Mouse (Mus musculus): ENCODE results near the gene St3gal3.

Gene St3gal3

DNA sequence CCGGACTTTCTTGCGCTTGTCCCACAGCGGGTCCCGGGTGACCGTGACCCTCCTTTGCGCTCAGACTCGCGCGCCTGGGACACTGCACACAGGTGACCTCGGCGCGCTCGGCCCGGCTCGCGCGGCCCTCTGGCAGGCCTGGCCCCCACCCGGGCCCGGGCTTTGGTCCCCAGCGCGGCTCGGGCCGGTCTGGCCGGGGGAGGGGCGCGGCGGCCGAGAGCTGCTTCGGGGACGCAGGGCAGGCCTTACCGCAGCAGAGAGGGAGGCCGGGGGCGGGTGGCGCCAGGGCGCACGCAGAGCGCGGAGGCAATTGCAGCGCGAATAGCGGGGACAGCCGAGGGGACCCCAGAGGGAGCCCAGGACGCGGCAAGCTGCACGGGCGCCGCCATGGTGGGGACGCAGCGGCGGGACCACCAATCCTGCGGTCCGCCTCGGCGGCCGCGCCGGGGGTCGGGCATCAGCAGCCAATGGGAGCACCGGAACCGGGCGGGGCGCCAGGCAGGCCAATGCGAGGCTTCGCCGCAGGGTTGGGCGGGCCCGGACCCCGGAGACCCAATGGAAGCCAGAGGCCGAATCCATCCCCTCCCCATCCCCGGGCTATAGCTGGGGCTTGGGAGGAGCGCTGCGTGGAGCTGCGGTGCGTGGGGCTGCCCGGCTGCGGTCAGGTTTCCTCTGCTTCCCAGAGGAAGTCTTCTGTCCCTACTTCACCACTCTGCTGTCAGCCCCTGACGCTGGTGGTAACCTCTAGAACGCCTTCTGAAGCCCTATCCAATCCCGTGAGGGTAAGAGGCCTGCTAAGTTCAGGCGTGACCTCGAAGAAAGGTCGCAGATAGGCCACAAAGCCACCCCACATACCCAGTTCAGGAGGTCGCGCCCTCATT, at the start of gene St3gal3:
Gene St3gal3, minus strand, starts transcription at position 430 of the 881 bp plus-strand sequence.
- ChIA-PET POLR2A (interaction anchor here (0.6 to 7.0 kb wide), 30 partner anchors 8 to 1929 kb away, joined by 3 to 69 read pairs (median 4); partner anchors contain the start of genes Kdm4a (in 3 of the 4) and Atp6v0b (in 1 of the 4)), CTCF (interaction anchor here (0.6 to 1.3 kb wide), 7 partner anchors 45 to 1265 kb away, joined by 3 to 5 read pairs (median 3); partner anchors contain the start of gene Kdm4a (in 1 of the 4))

DNA sequence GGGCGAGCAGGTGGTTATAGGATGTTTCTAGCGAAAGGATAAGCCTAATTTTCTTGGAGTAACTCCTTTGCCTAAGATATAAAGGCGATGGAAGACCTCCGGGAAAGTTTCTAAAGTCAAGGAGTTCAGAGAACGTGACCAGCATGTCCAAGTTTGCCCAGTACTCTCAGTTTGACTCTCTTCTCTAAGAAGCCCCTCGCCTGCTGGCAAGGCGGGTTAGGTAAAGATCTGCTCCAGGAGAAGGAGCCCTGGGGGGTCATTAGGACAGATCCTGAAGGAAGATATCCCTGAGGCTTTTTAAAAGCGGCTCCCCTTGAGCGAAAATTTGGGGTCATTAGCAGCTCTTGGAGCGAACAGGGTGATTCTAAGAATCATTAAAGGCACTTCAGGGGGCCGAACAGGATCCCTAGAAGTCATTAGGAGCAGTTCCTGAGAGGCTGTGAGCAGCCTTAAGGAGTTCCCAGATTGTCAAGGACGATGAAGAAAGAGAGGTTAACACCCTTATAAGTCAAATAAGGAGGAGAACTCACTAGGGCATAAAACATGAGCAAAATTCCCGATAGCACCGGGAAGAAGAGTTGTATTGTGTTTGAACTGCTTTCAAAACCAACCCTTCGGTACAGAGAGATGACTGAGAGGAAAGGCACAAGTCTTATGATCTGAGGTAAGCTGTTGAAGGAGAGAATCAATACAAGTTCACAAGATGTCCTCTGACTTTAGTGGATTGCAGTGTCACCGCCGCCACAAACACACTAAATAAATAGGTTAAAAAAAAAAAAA, 45.8 kb upstream of the St3gal3 start:
- ChIA-PET CTCF (interaction anchor here (0.6 to 1.8 kb wide), 23 partner anchors 8 to 910 kb away, joined by 3 to 6 read pairs (median 3); partner anchors contain the start of gene St3gal3 (in 1 of the 4)), POLR2A (interaction anchor here (0.6 to 4.5 kb wide), 161 partner anchors 8 to 1807 kb away, joined by 3 to 69 read pairs (median 5); partner anchors contain the start of genes Ptprf (in 3 of the 4), St3gal3 (in 3 of the 4), Elovl1 (in 2 of the 4) and AU022252 (in 1 of the 4))

DNA sequence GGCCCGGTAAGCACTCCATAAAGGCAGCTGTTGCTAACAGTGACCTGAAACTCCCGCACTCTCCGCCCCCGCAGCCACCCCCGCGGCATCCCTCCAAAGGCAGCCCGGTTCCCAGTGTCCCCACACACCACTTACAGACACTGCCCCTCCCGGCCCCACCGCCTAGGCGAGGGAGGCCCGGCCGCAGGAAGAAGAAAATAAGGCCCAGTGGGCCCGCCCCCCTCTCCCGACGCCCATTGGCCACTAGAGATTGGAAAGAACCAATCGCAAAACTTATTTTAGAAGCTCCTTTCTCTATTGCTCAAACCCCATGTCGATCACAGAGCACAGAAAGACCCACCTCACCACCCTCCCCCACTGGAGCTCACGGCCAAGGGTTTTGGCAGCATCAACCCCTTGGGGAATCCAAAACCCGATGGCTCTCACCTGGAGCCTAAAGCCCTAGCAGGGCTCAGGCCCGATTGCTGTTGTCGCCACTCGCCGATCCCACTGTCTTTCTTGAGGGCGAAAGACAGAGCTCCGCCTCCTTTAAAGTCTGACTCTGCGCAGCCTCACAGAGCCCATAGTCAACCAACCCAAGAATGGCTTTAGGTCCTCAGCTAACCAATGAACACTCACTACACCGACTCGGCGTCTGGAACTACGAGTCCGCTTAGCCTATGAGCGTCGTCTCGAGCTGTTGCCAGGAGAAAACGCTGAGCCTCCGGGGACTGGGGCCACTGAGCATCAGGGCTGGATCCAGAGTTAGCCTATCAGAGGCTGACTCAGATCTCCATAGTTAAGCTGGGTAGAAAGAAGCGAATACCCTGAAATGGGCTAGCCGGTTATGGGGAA, 45.0 kb upstream of the St3gal3 start, which contains the start of gene Kdm4a:
Gene Kdm4a, minus strand, starts transcription at position 577 of the 834 bp plus-strand sequence.
- POLR2A ChIA-PET = interaction anchor here (0.5 to 4.5 kb wide), 192 partner anchors 8 to 1808 kb away, joined by 3 to 69 read pairs (median 4); partner anchors contain the start of genes Ptprf (in 4 of the 4), St3gal3 (in 3 of the 4), Elovl1 (in 2 of the 4) and Slc2a1 (in 2 of the 4)
- CTCF ChIA-PET = interaction anchor here in 3 of 4 experiments (0.7 to 1.8 kb wide), 20 partner anchors 11 to 950 kb away, joined by 3 to 7 read pairs (median 4); partner anchors contain the start of gene St3gal3 (in 1 of the 3)

DNA sequence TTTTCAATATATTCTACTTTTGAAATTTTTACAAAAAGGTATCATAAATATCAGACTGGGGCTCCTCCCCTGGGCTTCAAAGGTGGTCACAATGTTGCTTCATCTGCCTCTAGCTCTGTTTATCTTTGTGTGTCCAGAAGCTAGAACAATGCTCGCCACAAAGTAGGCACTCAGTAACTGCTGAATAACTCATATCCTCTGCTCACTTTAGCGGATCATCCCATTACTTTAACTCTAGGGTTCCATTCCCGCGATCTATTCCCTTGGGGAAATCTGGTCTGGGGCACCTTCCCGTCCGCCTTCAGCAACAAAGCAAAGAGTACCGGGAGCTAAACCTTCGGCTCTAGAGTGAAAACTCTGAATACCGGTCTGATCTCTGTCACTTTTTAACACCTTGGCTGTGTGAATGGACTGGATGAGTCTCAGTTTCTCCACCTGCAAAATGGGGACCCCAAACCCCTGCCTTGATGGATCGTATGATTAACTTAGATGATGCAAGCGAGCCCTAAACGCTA, 44.3 kb upstream of the St3gal3 start:
- CTCF ChIA-PET = interaction anchor here in 3 of 4 experiments (0.9 to 1.8 kb wide), 13 partner anchors 12 to 949 kb away, joined by 3 to 7 read pairs (median 5); partner anchors contain the start of gene St3gal3 (in 1 of the 3)
- POLR2A ChIA-PET = interaction anchor here (0.5 to 4.5 kb wide), 121 partner anchors 9 to 1115 kb away, joined by 3 to 69 read pairs (median 6); partner anchors contain the start of genes St3gal3 (in 3 of the 4), Ptprf (in 2 of the 4), Atp6v0b (in 1 of the 4) and Cdc20 (in 1 of the 4)

DNA sequence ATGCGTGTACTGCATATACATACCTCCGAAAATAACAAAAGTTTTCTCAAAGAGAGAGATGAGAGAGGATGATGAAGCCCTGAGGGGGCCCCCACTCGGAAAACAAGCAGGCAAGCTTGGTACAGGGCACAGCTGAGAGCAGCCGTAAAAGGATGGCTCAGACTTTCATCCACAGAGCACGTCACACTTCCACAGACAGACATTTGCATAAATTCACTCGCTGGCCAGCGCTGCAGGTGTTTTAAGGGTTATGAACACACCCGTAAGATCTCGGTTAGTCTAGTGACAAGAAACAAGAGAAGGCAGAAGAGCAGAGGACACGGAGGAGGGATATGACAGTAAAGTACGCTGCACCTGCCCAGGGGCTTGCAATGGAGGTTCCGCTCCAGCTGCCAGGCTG, 37.7 kb upstream of the St3gal3 start:
- POLR2A ChIA-PET = interaction anchor here in 1 of 4 experiments (0.8 kb wide), 1 partner anchor 8 kb away, joined by 4 read pairs; the partner anchor contains the start of gene Kdm4a
- CTCF ChIA-PET = interaction anchor here in 1 of 4 experiments (0.6 kb wide), 1 partner anchor 8 kb away, joined by 3 read pairs; no protein-coding TSS in a partner anchor

DNA sequence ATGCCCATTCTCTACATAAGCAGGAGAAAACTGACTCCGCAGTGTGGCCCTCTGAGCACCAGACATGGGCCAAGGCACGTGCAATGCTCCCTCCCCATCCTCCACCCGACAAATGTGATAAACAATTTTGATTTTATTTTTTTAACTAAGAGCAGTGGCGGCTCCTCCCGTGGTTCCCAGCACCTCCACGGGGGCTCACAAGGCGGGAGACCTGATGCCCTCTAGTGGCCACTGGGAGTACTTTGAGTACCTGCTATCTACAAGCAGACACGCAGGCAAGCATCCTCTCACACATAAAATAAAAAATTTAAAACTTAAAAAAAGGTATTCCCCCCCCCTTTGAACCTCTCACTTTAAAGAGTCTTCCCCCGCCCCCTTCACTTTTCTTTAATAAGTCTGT, 36.3 kb upstream of the St3gal3 start:
- ChIA-PET CTCF (no interaction called here), POLR2A (interaction anchor here in 2 of 4 experiments (1.2 to 2.3 kb wide), 3 partner anchors 8 to 244 kb away, joined by 3 to 16 read pairs (median 15); partner anchors contain the start of gene Kdm4a (in 2 of the 2))

DNA sequence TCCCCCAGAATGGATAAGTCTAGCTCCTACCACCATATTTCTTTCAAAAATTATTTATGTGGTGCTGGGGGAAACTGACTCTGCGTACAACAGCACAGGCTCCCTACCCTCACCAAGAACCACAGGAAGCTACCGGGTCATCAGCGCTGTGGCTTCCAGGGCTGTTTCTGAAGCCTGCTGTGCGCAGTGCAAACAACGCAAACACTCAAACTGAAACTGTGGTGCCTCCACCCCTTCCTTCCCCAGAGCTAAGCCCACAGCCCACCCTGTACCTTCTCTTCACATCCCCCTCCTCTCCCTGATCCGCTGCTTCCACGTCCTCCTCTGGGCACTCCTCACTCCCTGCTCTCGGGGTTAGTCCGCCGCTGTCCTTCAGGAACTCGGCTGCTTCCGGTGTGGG, 27.4 kb upstream of the St3gal3 start:
- POLR2A ChIA-PET = interaction anchor here in 3 of 4 experiments (0.6 to 1.5 kb wide), 3 partner anchors 9 to 32 kb away, joined by 3 to 4 read pairs (median 3); no protein-coding TSS in a partner anchor
- CTCF ChIA-PET = no interaction called here

DNA sequence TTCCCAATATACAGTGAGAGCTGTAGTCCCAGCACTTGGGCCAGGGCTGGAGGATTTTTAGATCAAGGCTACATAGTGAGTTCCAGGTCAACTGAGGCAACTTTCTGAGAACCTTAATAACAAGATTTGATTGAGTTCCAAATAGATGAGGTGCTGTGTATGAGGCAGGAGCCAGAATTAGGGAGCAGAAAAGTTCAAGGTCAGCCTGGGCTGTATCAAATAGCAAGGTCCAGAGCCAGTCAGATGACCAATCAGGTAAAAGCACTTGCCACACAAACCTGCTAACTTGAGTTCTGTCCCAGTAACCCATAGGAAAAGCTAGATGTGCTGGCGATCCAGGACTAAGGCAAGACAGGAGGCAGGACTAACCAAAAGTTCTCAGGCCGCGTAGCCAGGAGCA, 23.0 kb upstream of the St3gal3 start:
- POLR2A ChIA-PET = interaction anchor here in 2 of 4 experiments (0.6 to 3.6 kb wide), 4 partner anchors 19 to 108 kb away, joined by 4 to 13 read pairs (median 6); partner anchors contain the start of gene Kdm4a (in 2 of the 2)
- CTCF ChIA-PET = no interaction called here

DNA sequence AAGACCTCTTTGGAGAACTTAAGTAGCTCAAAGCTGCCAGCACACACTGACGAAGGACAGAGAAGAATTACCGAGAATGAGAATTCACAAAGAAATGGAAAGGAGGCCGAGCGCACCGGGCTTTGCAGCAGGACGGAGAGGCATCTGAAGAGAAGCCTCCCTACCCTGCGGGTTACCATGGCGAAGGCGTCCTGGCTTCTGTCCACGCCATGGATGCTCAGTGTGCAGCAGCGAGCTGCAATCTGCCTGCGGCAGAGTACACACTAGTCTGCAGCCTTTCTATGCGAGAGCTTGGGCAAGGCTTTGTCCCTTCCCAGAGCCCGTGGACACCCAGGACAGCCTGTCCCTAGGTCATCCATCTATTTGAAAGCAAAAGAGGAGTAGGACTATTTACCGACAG, 21.8 kb upstream of the St3gal3 start:
- CTCF ChIA-PET = no interaction called here

DNA sequence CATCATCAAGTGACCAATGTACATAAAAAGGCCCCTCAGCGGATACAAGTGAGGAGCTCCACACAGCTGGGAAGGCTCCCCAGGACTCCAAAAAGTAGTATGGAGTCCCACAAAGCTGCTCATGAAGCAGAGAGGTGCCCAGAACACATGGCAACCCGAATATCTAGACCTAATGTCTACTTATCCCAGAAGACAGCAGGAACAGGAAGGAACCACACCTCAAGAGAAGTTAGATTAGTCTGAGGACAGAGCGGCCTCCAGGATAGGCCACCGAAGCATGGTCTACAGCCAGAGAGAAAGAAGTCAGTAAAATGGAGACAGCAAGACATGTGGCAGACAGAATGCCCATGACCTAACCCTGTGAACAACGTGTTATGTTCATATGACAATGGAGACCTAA, 20.2 kb upstream of the St3gal3 start:
- ChIA-PET CTCF (interaction anchor here in 1 of 4 experiments (1.5 kb wide), 1 partner anchor 138 kb away, joined by 4 read pairs; no protein-coding TSS in a partner anchor), POLR2A (interaction anchor here in 2 of 4 experiments (1.1 to 3.6 kb wide), 4 partner anchors 9 to 51 kb away, joined by 3 to 13 read pairs (median 3); partner anchors contain the start of gene Kdm4a (in 1 of the 2))

More for the DNA sequence above, 21.8 kb upstream of the St3gal3 start:
- POLR2A ChIA-PET = interaction anchor here in 2 of 4 experiments (1.0 to 3.6 kb wide), 4 partner anchors 10 to 23 kb away, joined by 3 to 13 read pairs (median 6); partner anchors contain the start of gene Kdm4a (in 2 of the 2)

DNA sequence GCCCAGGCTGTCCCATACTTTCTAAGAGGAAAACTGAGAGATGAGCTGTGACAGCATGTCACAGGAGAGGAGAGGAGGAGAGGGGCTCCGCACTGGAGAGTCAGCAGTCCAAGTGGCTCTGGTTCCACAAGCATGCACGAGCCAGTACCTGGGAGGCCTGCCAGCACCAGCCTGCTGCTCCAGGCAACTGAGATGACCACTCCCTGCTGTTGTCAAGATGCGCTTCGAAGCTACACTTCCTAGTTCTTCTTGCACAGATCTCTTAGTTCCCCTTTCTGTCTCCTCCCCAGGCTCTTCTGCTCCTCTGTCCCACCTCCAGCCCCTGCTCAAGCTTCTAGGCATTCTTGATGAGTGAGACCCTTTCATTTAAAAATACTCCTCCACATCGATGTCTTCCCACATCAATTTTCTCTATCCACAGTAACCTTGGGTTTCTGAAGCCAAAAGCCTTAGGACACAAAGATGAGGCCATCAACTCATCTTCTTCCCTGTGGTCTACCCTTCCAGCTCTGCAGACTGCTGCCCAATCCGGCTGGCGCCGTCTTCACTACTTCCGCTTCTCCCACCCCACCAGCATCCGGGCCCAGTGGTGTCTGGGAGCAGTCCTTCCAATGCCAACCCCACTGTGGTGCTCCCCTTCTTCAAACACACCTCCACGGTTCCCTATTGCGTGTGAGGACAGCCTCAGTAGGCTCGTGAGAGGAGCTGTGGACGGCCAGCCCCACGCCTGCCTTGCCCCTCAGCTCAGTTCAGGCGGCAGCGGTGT, 17.5 kb upstream of the St3gal3 start:
- CTCF ChIA-PET = interaction anchor here in 3 of 4 experiments (0.7 to 1.4 kb wide), 3 partner anchors 28 to 118 kb away, joined by 3 to 4 read pairs (median 3); partner anchors contain the start of gene Kdm4a (in 1 of the 3)
- POLR2A ChIA-PET = interaction anchor here in 3 of 4 experiments (0.8 to 2.9 kb wide), 12 partner anchors 9 to 152 kb away, joined by 3 to 16 read pairs (median 4); partner anchors contain the start of genes Kdm4a (in 3 of the 3) and St3gal3 (in 1 of the 3)

DNA sequence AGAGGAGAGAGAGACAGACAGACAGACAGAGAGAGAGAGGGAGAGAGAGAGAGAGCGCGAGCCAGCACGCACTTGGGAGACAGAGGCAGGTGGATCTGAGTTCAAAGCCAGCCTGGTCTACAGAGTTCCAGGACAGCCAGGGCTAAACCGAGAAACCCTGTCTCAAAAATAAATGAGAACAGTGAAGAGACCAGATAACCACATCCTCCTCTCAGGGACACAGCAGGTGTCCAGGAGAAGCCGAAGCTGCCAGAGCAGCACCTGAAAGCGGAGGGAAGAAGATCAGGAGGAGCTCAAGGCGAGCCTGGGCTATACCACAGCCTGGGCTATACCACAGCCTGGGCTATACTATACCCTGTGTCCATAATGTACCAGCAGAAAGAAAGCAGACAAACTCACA, 16.1 kb upstream of the St3gal3 start:
- CTCF ChIA-PET = no interaction called here
- POLR2A ChIA-PET = interaction anchor here in 3 of 4 experiments (0.6 to 1.5 kb wide), 3 partner anchors 20 to 991 kb away, joined by 3 to 5 read pairs (median 3); partner anchors contain the start of gene Kdm4a (in 1 of the 3)

DNA sequence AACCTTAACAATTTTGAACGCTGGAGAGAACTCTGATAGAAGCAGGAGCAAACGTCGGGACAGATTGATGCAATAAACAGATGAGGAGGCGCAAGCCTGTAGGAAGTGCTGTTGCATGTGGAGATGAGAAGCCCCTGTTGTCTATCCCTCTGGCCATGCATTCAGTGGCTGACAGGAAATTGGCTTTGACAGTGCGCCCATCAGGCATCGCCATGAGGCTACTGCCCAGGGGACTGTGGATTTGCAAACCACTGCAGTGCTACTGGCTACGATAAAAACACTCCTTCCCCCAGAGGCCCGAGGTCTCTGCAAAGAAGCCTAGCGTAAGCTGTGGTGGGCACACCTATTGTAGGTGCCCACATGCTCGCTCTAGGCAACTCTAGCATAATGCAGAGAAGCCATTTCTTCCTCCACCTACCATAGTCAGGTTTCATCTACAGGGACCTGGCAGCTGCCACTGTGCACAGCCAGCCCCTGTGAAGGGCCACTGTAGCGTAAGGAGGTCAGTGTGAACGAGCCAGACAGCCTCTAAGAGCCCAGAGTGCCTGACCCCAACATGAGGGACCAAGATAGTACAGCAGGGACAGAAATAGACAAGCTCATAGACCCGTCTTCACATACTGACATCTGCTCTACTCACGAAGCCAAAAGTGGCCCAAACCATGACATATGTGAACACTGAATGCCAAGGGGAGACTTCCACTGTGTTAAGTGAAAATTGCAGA, 15.4 kb upstream of the St3gal3 start:
- ChIA-PET POLR2A (interaction anchor here in 2 of 4 experiments (0.6 to 1.5 kb wide), 3 partner anchors 12 to 30 kb away, joined by 3 to 5 read pairs (median 3); partner anchors contain the start of gene Kdm4a (in 1 of the 2)), CTCF (no interaction called here)

DNA sequence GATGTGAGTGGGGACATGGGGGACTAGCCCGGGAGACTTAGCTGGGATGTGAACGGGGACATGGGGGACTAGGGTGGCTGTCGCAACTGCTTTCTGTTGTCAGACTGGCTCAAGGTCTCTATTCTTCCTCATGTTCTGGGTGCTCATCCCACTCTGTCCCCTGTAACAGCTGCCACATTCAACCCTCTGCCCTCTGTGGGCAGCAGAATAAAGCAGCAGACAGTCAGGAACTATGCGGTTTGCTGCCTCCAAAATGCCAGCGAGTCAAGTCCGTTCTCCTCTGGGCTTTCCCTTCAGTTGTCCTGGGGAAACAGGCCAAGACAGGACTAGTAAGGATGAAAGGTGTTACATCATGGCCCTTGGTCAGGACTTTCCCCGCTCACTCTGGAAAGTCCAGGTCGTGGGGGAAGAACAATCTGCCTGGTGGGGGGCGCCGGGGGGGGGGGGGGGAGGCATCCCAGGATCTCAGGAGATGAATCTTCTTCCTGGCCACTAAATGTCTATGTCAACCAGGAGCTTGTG, 14.4 kb upstream of the St3gal3 start:
- POLR2A ChIA-PET = interaction anchor here in 2 of 4 experiments (1.3 to 3.2 kb wide), 2 partner anchors 11 kb away, joined by 3 to 14 read pairs; no protein-coding TSS in a partner anchor

DNA sequence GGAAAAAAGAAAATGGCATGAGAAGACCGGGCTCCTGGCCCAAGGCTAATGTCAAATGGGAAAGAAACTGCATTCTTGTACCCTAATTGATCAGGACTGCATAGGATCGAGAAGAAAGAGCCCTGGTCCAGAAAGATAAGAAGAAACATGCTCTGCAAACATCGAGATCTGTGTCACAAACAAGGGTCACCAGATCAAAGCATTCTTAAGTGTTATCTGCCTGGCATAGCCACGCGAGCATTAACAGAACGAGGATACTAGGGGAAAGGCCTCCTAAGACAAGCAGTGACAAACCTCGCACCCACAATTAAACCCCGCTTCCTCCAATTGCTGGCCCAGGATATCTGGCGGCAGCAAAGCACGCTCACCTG, 13.6 kb upstream of the St3gal3 start:
- CTCF ChIA-PET = no interaction called here
- POLR2A ChIA-PET = interaction anchor here in 1 of 4 experiments (1.6 to 3.2 kb wide), 2 partner anchors 10 to 31 kb away, joined by 7 to 14 read pairs; partner anchors contain the start of gene Kdm4a

More for the DNA sequence above, 14.4 kb upstream of the St3gal3 start:
- CTCF ChIA-PET = no interaction called here

Measured in embryonic stem cell, embryonic (primary cell).